Mouse (Mus musculus): Measurements from ENCODE around the gene Vps45. TPM values are rescaled to one million over a fixed set of nuclear protein-coding genes. Genes with fewer than 3 reads are reported as not detected.

Vps45 gene
- polyA plus RNA-seq, 1 experiment from 2014 or later: 54.8 TPM

DNA sequence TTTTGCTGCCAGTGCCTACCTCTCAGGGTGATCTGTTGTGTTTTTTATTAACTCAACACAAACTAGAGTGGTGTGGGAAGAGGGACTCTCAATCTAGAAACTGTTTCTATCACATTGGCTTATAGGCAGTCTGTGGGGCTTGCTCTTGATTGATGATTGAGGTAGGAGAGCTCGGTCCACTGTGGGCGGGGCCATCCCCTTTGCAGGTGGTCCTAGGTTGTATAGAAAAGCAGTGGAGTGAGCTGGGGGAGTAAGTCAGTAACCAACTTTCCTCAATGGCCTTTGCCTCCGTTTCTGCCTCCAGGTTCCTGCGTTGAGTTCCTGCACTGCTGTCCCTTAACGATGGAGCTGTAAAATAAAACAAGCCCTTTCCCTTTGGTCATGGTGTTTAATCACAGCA, 8.5 kb upstream of the Vps45 start:
- DNase-seq (ENCODE audit: low spot score) (no peak), ATAC-seq (no peak)
- no peak overlapping the region for H3K9ac ChIP-seq (ENCODE audit: low read length)
- no peak overlapping the region for H3K4me2 ChIP-seq (ENCODE audit: low read length)
- H3K36me3 ChIP-seq (ENCODE audit: control insufficient read depth, insufficient read depth, low read length): no peaks in the 10 kb centered on the region
- no peaks in the 10 kb centered on the region for H3K4me1 ChIP-seq (ENCODE audit: control insufficient read depth, insufficient read depth, low read length)
- no peak overlapping the region for H3K4me3 ChIP-seq (ENCODE audit: low read depth, low read length)
- 88% methylated on average over 5 of the region's 5 CpGs for WGBS
- no peak overlapping the region for H3K27ac ChIP-seq (ENCODE audit: low read depth, low read length)
- no peaks in the 10 kb centered on the region for H3K9me3 ChIP-seq (replicated peaks; ENCODE audit: control insufficient read depth, low read length)
- H3K27me3 ChIP-seq (replicated peaks; ENCODE audit: control insufficient read depth, insufficient read depth, low read length): no peaks in the 10 kb centered on the region

DNA sequence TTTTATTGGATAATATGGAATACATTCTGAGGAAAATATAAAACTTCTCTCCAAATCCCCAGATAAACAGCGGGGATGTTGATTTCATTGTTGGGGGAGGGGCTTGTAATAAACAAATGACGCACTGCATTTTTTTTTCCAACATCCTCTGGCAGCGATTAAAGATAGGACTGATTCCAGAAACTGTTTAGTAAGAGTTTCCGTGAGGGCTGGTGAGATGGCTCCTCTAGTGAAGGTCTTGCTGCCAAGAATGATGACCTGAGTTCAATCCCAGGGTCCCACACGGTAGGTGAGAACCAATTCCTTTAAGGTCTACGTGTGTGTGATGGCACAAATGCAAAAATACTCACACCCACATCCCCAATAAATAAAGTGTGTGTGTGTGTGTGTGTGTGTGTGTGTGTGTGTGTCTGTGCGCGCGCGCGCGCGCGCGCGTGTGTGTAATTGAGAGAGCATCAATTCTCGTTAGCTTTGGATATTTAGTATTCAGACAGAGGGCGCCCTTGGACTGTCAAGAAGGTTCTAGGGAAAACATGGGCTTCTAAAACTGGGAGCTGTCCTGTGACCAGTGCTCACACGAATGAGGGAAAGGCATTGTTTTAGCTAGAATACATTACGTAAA, 7.6 kb upstream of the Vps45 start:
- Histone ChIP-seq H3K9ac (ENCODE audit: low read length) (no peak overlapping the region), H3K9me3 (replicated peaks; ENCODE audit: control insufficient read depth, low read length) (no peaks in the 10 kb centered on the region), H3K4me1 (ENCODE audit: control insufficient read depth, insufficient read depth, low read length) (no peaks in the 10 kb centered on the region), H3K4me2 (ENCODE audit: low read length) (no peak overlapping the region; the same call in 1 of the 2 replicates), H3K36me3 (ENCODE audit: control insufficient read depth, insufficient read depth, low read length) (no peaks in the 10 kb centered on the region), H3K27ac (ENCODE audit: low read depth, low read length) (no peak overlapping the region), H3K27me3 (replicated peaks; ENCODE audit: control insufficient read depth, insufficient read depth, low read length) (no peaks in the 10 kb centered on the region), H3K4me3 (ENCODE audit: low read depth, low read length) (no peak overlapping the region)
- WGBS: 48% methylated on average over 20 of the region's 20 CpGs
- peak; percentile 83 for DNase-seq (ENCODE audit: low spot score)
- no peak for ATAC-seq

DNA sequence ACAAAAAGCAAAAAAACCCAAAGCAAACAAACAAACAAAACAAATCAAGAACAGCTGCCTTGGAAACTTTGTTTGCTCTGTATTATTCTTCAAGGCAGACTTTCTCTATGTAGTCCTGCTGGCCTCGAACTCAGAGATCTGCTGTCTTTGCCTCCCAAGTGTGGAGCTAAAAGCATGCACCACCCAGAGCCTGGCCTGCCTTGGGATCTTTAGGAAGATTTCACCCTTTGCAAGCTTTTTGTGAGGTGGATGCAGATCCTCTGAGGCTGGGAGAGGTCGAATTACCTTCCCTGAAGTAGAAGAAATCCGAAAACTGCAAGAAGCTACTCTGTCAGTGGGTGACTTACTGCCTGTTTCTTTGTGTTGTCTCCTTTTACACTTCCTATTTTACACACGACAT, 6.9 kb upstream of the Vps45 start:
- H3K9ac ChIP-seq (ENCODE audit: low read length): no peak overlapping the region
- WGBS: 48% methylated on average over 4 of the region's 4 CpGs

DNA sequence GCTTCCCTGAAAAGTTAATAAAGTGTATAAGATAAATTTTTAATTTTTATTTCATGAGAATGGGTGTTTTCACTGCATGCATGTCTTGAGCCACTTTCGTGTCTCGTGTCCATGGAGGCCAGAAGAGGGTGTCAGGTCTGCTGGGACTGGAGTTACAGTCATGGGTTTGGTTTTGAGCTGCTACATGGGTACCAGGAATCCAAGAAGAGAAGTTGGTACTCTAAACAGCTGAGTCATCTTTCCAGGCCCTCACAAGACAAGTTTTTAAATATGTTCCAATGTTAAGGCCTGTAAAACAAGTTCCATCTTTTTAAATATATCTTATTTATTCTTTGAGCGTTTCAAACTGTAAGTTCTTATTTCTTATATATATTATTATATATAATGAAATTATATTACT, 6.0 kb upstream of the Vps45 start:
- no peaks in the 10 kb centered on the region for H3K27me3 ChIP-seq (replicated peaks; ENCODE audit: control insufficient read depth, insufficient read depth, low read length)
- no peak overlapping the region for H3K4me2 ChIP-seq (ENCODE audit: low read length)
- no peaks in the 10 kb centered on the region for H3K9me3 ChIP-seq (replicated peaks; ENCODE audit: control insufficient read depth, low read length)
- H3K9ac ChIP-seq (ENCODE audit: low read length): no peak overlapping the region
- H3K27ac ChIP-seq (ENCODE audit: low read depth, low read length): no peak overlapping the region
- no peak overlapping the region for H3K4me3 ChIP-seq (ENCODE audit: low read depth, low read length)
- H3K4me1 ChIP-seq (ENCODE audit: control insufficient read depth, insufficient read depth, low read length): no peaks in the 10 kb centered on the region
- DNase-seq (ENCODE audit: low spot score) (no peak), ATAC-seq (no peak)
- WGBS: 88% methylated on average over 3 of the region's 3 CpGs
- no peaks in the 10 kb centered on the region for H3K36me3 ChIP-seq (ENCODE audit: control insufficient read depth, insufficient read depth, low read length)

More for the DNA sequence above, 6.9 kb upstream of the Vps45 start:
- H3K4me1 ChIP-seq (ENCODE audit: control insufficient read depth, insufficient read depth, low read length): no peaks in the 10 kb centered on the region
- DNase-seq (ENCODE audit: low spot score) (no peak), ATAC-seq (no peak)
- H3K4me2 ChIP-seq (ENCODE audit: low read length): no peak overlapping the region
- no peaks in the 10 kb centered on the region for H3K36me3 ChIP-seq (ENCODE audit: control insufficient read depth, insufficient read depth, low read length)
- no peak overlapping the region for H3K4me3 ChIP-seq (ENCODE audit: low read depth, low read length)
- no peak overlapping the region for H3K27ac ChIP-seq (ENCODE audit: low read depth, low read length)
- H3K9me3 ChIP-seq (replicated peaks; ENCODE audit: control insufficient read depth, low read length): no peaks in the 10 kb centered on the region
- H3K27me3 ChIP-seq (replicated peaks; ENCODE audit: control insufficient read depth, insufficient read depth, low read length): no peaks in the 10 kb centered on the region

DNA sequence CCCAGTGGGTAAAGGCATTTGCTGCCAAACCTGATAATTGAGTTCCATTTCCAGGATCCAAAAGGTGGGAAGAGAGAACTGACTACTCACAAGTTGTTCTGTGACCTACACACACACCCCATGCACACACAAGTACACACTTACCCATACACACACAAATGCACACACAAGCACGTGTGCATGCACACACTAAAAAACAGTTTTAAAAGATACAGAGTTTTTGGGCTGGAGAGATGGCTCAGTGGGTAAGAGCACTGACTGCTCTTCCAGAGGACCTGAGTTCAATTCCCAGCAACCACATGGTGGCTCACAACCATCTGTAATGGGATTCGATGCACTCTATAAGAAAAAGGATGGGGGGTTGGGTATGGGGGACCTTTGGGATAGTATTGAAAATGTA, 5.0 kb upstream of the Vps45 start:
- ATAC-seq (no peak), DNase-seq (ENCODE audit: low spot score) (no peak)
- Histone ChIP-seq H3K4me2 (ENCODE audit: low read length) (no peak overlapping the region), H3K36me3 (ENCODE audit: control insufficient read depth, insufficient read depth, low read length) (no peaks in the 10 kb centered on the region), H3K4me3 (ENCODE audit: low read depth, low read length) (no peak overlapping the region), H3K9ac (ENCODE audit: low read length) (no peak overlapping the region), H3K4me1 (ENCODE audit: control insufficient read depth, insufficient read depth, low read length) (peaks cover 3% of the 10 kb centered on the region; the same call in 1 of the 2 replicates), H3K9me3 (replicated peaks; ENCODE audit: control insufficient read depth, low read length) (no peaks in the 10 kb centered on the region), H3K27me3 (replicated peaks; ENCODE audit: control insufficient read depth, insufficient read depth, low read length) (no peaks in the 10 kb centered on the region), H3K27ac (ENCODE audit: low read depth, low read length) (no peak overlapping the region)
- 78% methylated on average over 2 of the region's 2 CpGs for WGBS

DNA sequence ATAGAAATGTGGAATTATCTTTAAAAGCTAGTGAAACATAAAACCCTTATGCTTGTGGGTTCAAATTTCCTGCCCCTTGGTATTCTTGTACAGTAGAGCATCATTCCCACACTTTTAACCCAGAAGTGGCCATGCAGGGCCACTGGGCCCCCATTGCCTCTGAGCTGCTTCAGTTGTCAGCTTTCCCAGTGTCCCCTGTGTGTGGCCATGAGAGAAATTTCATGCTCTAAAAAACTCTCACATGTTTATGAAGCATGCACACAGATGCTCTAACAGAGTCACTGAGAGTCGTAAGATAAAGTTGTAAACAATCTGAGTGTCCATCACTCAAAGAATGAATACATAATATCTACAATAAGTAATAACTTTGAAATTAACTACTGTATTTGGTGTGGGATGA, 1.9 kb upstream of the Vps45 start:
- H3K4me2 ChIP-seq (ENCODE audit: low read length): no peak overlapping the region
- 0 out of 2 replicates have a peak, but pooled peaks cover 4% of the 10 kb centered on the region for H3K36me3 ChIP-seq (ENCODE audit: control insufficient read depth, insufficient read depth, low read length)
- H3K27me3 ChIP-seq (replicated peaks; ENCODE audit: control insufficient read depth, insufficient read depth, low read length): no peaks in the 10 kb centered on the region
- no peak overlapping the region for H3K4me3 ChIP-seq (ENCODE audit: low read depth, low read length)
- WGBS: 87% methylated on average over 1 of the region's 1 CpGs
- no peak for DNase-seq (ENCODE audit: low spot score)
- no peak for ATAC-seq
- no peak overlapping the region for H3K9ac ChIP-seq (ENCODE audit: low read length)
- peaks cover 5% of the 10 kb centered on the region; the same call in 1 of the 2 replicates for H3K4me1 ChIP-seq (ENCODE audit: control insufficient read depth, insufficient read depth, low read length)
- no peaks in the 10 kb centered on the region for H3K9me3 ChIP-seq (replicated peaks; ENCODE audit: control insufficient read depth, low read length)
- no peak overlapping the region for H3K27ac ChIP-seq (ENCODE audit: low read depth, low read length)

DNA sequence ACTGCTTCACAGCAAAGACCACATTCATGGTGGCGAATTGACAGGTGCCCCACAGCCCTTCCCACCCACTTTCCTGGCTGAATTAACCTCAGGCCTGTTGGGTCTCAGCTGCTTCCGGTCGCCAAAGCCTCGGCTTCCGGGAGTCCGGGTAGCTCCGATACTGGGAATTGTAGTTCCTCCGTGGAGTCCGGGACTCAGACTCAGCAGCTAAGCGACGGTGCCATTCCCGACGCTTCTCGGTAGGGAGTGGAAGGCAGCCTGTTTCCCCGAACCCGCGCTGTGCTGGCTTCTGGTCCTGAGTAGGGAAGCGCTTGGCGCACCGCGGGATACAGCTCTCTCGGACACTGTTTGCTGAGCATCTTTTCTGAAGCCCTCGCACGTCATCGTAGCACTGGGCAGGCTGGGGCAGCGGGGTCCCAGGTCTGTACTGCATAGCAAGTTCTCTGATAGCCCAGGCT, 490 bp downstream of the Vps45 start:
- ATAC-seq (peak; percentile 98), DNase-seq (ENCODE audit: low spot score) (peak; percentile 96)
- H3K36me3 ChIP-seq (ENCODE audit: control insufficient read depth, insufficient read depth, low read length): peaks cover 12% of the 10 kb centered on the region
- 0% methylated on average over 26 of the region's 26 CpGs for WGBS
- H3K4me2 ChIP-seq (ENCODE audit: low read length): peak overlapping the region; percentile 61
- peak overlapping the region; percentile 88 for H3K27ac ChIP-seq (ENCODE audit: low read depth, low read length)
- H3K4me3 ChIP-seq (ENCODE audit: low read depth, low read length): peak overlapping the region; percentile 62
- peaks cover 5% of the 10 kb centered on the region; the same call in 1 of the 2 replicates for H3K4me1 ChIP-seq (ENCODE audit: control insufficient read depth, insufficient read depth, low read length)
- H3K27me3 ChIP-seq (replicated peaks; ENCODE audit: control insufficient read depth, insufficient read depth, low read length): no peaks in the 10 kb centered on the region
- peak overlapping the region; percentile 72 for H3K9ac ChIP-seq (ENCODE audit: low read length)
- no peaks in the 10 kb centered on the region for H3K9me3 ChIP-seq (replicated peaks; ENCODE audit: control insufficient read depth, low read length)

DNA sequence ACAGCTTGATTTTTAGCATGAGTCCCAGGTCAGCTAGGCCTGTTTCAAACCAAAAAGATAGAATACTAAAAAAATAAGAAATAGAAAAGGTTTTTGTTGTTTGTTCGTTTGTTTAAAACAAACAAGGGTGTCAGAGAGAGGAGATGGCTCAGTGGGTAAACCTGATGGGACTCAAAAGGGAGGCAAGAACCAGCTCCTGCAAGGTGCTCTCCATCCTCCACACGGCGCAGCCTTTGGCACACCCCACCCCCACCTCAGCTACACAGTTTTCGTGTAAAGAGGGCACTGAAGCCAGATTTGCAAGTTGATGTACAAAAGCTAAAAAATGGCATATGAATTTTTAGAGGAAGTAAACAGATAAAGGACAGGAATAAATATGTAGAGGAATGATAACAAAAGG, 2.2 kb downstream of the Vps45 start:
- Histone ChIP-seq H3K9ac (ENCODE audit: low read length) (no peak overlapping the region), H3K36me3 (ENCODE audit: control insufficient read depth, insufficient read depth, low read length) (peaks cover 15% of the 10 kb centered on the region), H3K27ac (ENCODE audit: low read depth, low read length) (no peak overlapping the region), H3K4me1 (ENCODE audit: control insufficient read depth, insufficient read depth, low read length) (peaks cover 5% of the 10 kb centered on the region; the same call in 1 of the 2 replicates), H3K4me3 (ENCODE audit: low read depth, low read length) (no peak overlapping the region), H3K27me3 (replicated peaks; ENCODE audit: control insufficient read depth, insufficient read depth, low read length) (no peaks in the 10 kb centered on the region), H3K9me3 (replicated peaks; ENCODE audit: control insufficient read depth, low read length) (no peaks in the 10 kb centered on the region), H3K4me2 (ENCODE audit: low read length) (no peak overlapping the region; the same call in 1 of the 2 replicates)
- 88% methylated on average over 4 of the region's 4 CpGs for WGBS
- ATAC-seq: no peak
- no peak for DNase-seq (ENCODE audit: low spot score)

DNA sequence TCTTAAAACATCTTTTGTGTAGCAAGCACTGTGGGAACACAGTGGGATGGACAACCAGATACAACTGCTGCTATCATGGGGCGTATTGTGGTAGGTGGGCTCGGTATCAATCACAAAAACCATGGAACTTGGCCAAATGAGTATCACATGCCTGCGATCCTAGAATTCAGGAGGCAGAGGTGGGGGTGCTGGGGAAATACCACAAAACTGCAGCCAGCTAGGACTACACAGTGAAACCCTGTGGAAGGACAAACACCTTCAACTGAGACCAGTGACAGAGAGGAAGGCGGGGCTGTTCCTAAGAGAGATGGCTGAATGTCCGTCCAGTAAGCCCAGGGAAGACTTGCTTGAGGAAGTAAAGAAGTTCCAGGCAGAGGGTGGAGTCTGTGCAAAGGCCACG, 3.0 kb downstream of the Vps45 start:
- DNase-seq (ENCODE audit: low spot score): no peak
- ATAC-seq: no peak
- H3K9ac ChIP-seq (ENCODE audit: low read length): no peak overlapping the region
- WGBS: 82% methylated on average over 6 of the region's 6 CpGs
- H3K9me3 ChIP-seq (replicated peaks; ENCODE audit: control insufficient read depth, low read length): no peaks in the 10 kb centered on the region
- H3K36me3 ChIP-seq (ENCODE audit: control insufficient read depth, insufficient read depth, low read length): peaks cover 15% of the 10 kb centered on the region
- H3K4me1 ChIP-seq (ENCODE audit: control insufficient read depth, insufficient read depth, low read length): peaks cover 5% of the 10 kb centered on the region; the same call in 1 of the 2 replicates
- no peaks in the 10 kb centered on the region for H3K27me3 ChIP-seq (replicated peaks; ENCODE audit: control insufficient read depth, insufficient read depth, low read length)
- no peak overlapping the region for H3K4me3 ChIP-seq (ENCODE audit: low read depth, low read length)
- H3K27ac ChIP-seq (ENCODE audit: low read depth, low read length): no peak overlapping the region
- no peak overlapping the region for H3K4me2 ChIP-seq (ENCODE audit: low read length)

Data from forebrain, embryonic 14.5 days (tissue).